25 mouse cellular contexts compared by ENCODE assay signal in genomic region chr8:80343299-80343698, GRCm38 (mm10).
"Had no signal": no experiment of that assay in that cellular context is flagged by ENCODE, and none has a peak within 500 bp of the region (broad histone marks: within the 10 kb centered on the region; RNA-seq: fewer than 3 reads in every experiment).

No protein-coding gene starts in this region.

- H3K4me2 ChIP-seq: heart, embryonic 11.5 days; heart, embryonic 13.5 days; heart, embryonic 15.5 days; hindbrain, embryonic 13.5 days; hindbrain, embryonic 15.5 days; kidney, embryonic 15.5 days; limb, embryonic 12.5 days had no signal

- H3K36me3 ChIP-seq: heart, embryonic 13.5 days; heart, embryonic 15.5 days; hindbrain, embryonic 13.5 days; hindbrain, embryonic 15.5 days; kidney, embryonic 15.5 days; limb, embryonic 10.5 days; limb, embryonic 12.5 days had no signal

- H3K9ac ChIP-seq: forebrain, postnatal 0 days; heart, embryonic 13.5 days; heart, embryonic 15.5 days; hindbrain, embryonic 13.5 days; hindbrain, embryonic 15.5 days; kidney, embryonic 15.5 days; limb, embryonic 12.5 days had no signal

- H3K27me3 ChIP-seq: heart, embryonic 13.5 days; heart, embryonic 15.5 days; hindbrain, embryonic 13.5 days; hindbrain, embryonic 15.5 days; kidney, embryonic 15.5 days; limb, embryonic 12.5 days had no signal

- H3K27ac ChIP-seq: heart, adult 2 months; heart, embryonic 13.5 days; heart, embryonic 15.5 days; hindbrain, embryonic 13.5 days; hindbrain, embryonic 15.5 days; hindbrain, postnatal 0 days; kidney, embryonic 15.5 days; kidney, postnatal 0 days; limb, embryonic 10.5 days; limb, embryonic 12.5 days had no signal

- H3K4me3 ChIP-seq: heart, adult 2 months; heart, embryonic 13.5 days; heart, embryonic 15.5 days; hindbrain, embryonic 13.5 days; hindbrain, embryonic 15.5 days; kidney, embryonic 15.5 days; limb, embryonic 10.5 days; limb, embryonic 12.5 days had no signal

- H3K4me1 ChIP-seq: heart, embryonic 13.5 days; heart, embryonic 15.5 days; hindbrain, embryonic 13.5 days; hindbrain, embryonic 15.5 days; kidney, embryonic 15.5 days had no signal

- DNase-seq: forebrain, postnatal 0 days; gastrocnemius, postnatal 14 days; gastrocnemius, postnatal 36 days; heart, adult 11 months; heart, adult 2 months; heart, postnatal 14 days; heart, postnatal 36 days; kidney, adult 11 months; kidney, adult 2 months; kidney, adult 9 months; kidney, postnatal 14 days; kidney, postnatal 36 days; layer of hippocampus, adult 9-11 months; layer of hippocampus, postnatal 36 days had no signal

- H3K9me3 ChIP-seq: heart, embryonic 13.5 days; heart, embryonic 15.5 days; hindbrain, embryonic 13.5 days; hindbrain, embryonic 15.5 days; kidney, embryonic 15.5 days; limb, embryonic 10.5 days; limb, embryonic 12.5 days had no signal

- ATAC-seq: forebrain, postnatal 0 days; hindbrain, postnatal 0 days; intestine, embryonic 16.5 days had no signal
